Comparison of ENCODE assay signal across 28 mouse cellular contexts in the genomic region with DNA sequence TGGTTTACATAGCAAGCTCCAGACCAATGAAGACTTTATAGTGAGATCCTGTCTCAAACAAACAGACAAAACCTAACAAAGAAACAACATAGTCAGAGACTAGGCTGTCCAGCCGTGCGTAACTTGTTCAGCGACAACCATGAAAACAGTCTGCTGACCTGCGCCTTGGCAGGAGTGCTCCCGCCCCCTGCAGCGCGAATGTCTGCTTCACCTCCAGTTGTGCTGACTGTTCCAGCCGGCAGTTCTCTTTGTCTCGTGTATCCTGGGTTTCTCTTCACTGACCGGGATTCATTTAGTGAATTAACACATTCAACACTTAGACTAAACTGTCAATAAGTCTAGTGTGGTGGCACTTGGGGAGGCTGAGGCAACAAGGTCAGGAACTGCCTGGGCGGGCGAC. TPM values are rescaled to one million over a fixed set of nuclear protein-coding genes. Genes with fewer than 3 reads are reported as not detected.
DNase-seq lines count a peak whose midpoint lies in the region; ATAC-seq and TF ChIP-seq lines count a peak whose summit lies in the region.
"Had no signal": no experiment of that assay in that cellular context is flagged by ENCODE, and none has a peak within 500 bp of the region (broad histone marks: within the 10 kb centered on the region; RNA-seq: fewer than 3 reads in every experiment).

No protein-coding gene starts in this region.

- TF ChIP-seq POLR2A in ES-Bruce4 (IDR thresholded peaks at IDR 0.05; ENCODE audit: insufficient read depth, low read length) = no peak

- no peak overlapping the region for H3K4me2 ChIP-seq in kidney, postnatal 0 days (ENCODE audit: low read length)
- H3K4me2 ChIP-seq in kidney, embryonic 15.5 days = no peak overlapping the region
- H3K4me2 ChIP-seq: forebrain, embryonic 15.5 days; heart, embryonic 13.5 days; hindbrain, embryonic 14.5 days; limb, embryonic 15.5 days; liver, embryonic 13.5 days; midbrain, embryonic 12.5 days; neural tube, embryonic 13.5 days had no signal

- no peaks in the 10 kb centered on the region for H3K9me3 ChIP-seq in kidney, postnatal 0 days (replicated peaks; ENCODE audit: low read length)
- 0 out of 2 replicates have a peak, but pooled peaks cover 2% of the 10 kb centered on the region for H3K9me3 ChIP-seq in kidney, embryonic 15.5 days (replicated peaks)
- H3K9me3 ChIP-seq in ES-Bruce4 (replicated peaks; ENCODE audit: control insufficient read depth, insufficient read depth, low read length, poor library complexity, severe bottlenecking) = no peaks in the 10 kb centered on the region
- H3K9me3 ChIP-seq: forebrain, embryonic 15.5 days; heart, embryonic 13.5 days; limb, embryonic 10.5 days; limb, embryonic 15.5 days; liver, embryonic 13.5 days; midbrain, embryonic 12.5 days had no signal

- H3K4me1 ChIP-seq in kidney, postnatal 0 days (replicated peaks; ENCODE audit: insufficient read depth, low read length) = no peaks in the 10 kb centered on the region
- no peaks in the 10 kb centered on the region for H3K4me1 ChIP-seq in kidney, embryonic 15.5 days
- H3K4me1 ChIP-seq in ES-Bruce4 (ENCODE audit: control insufficient read depth, insufficient read depth, low read length) = peaks cover 2% of the 10 kb centered on the region
- H3K4me1 ChIP-seq: forebrain, embryonic 15.5 days; limb, embryonic 10.5 days; limb, embryonic 15.5 days; liver, embryonic 13.5 days; midbrain, embryonic 12.5 days; neural tube, embryonic 13.5 days had no signal

- no peak overlapping the region for H3K9ac ChIP-seq in kidney, postnatal 0 days (ENCODE audit: low read depth, low read length)
- no peak overlapping the region for H3K9ac ChIP-seq in kidney, embryonic 15.5 days
- no peak overlapping the region for H3K9ac ChIP-seq in ES-Bruce4 (ENCODE audit: low read depth, poor library complexity, severe bottlenecking)
- H3K9ac ChIP-seq: forebrain, embryonic 15.5 days; heart, embryonic 13.5 days; hindbrain, embryonic 14.5 days; limb, embryonic 15.5 days; liver, embryonic 13.5 days; midbrain, embryonic 12.5 days; neural tube, embryonic 13.5 days had no signal

- TF ChIP-seq EP300 in ES-Bruce4 (IDR thresholded peaks at IDR 0.05; ENCODE audit: insufficient read depth, low read depth, low read length) = 0 out of 2 replicates have a peak, but pooled peaks have one; percentile 34

- TF ChIP-seq CTCF in kidney, postnatal 0 days (IDR thresholded peaks at IDR 0.05; ENCODE audit: low read depth) = no peak
- no peak for TF ChIP-seq CTCF in ES-Bruce4 (IDR thresholded peaks at IDR 0.05; ENCODE audit: low read depth, low read length)

- H3K27me3 ChIP-seq in kidney, postnatal 0 days (ENCODE audit: insufficient read depth, low read length) = no peaks in the 10 kb centered on the region
- H3K27me3 ChIP-seq in kidney, embryonic 15.5 days = no peaks in the 10 kb centered on the region
- no peaks in the 10 kb centered on the region for H3K27me3 ChIP-seq in ES-Bruce4 (ENCODE audit: control insufficient read depth, insufficient read depth, low read length, poor library complexity, severe bottlenecking)
- H3K27me3 ChIP-seq: CH12.LX; forebrain, embryonic 15.5 days; heart, embryonic 13.5 days; limb, embryonic 15.5 days; midbrain, embryonic 12.5 days; neural tube, embryonic 13.5 days had no signal

- no peak for DNase-seq in kidney, postnatal 0 days (ENCODE audit: low spot score)
- DNase-seq in R1 (ENCODE audit: low read depth, low spot score) = peak; percentile 70
- no peak for DNase-seq in layer of hippocampus, postnatal 25 days (ENCODE audit: extremely low spot score in 1 of 2, low spot score in 1 of 2)
- no peak for DNase-seq in thymus, postnatal 14 days
- DNase-seq: adrenal gland, adult 8-10 months; cerebellum, adult 2 months; cerebellum, postnatal 36 days; gastrocnemius, adult 2 months; heart, postnatal 10 days; liver, embryonic 13.5 days; lung, adult 18-20 months; lung, postnatal 4 days; right cerebral cortex, postnatal 4 days; thymus, adult 2 months had no signal

- ATAC-seq in kidney, postnatal 0 days (replicated peaks; ENCODE audit: low FRiP score, low read depth) = 0 out of 2 replicates have a peak, but pooled peaks have one; percentile 23
- no peak for ATAC-seq in kidney, embryonic 15.5 days (replicated peaks; ENCODE audit: low FRiP score)
- ATAC-seq: forebrain, embryonic 15.5 days; intestine, postnatal 0 days; lung, postnatal 0 days had no signal

- H3K4me3 ChIP-seq in kidney, postnatal 0 days (replicated peaks; ENCODE audit: low read depth, low read length) = no peak overlapping the region
- no peak overlapping the region for H3K4me3 ChIP-seq in kidney, embryonic 15.5 days (replicated peaks)
- H3K4me3 ChIP-seq in ES-Bruce4 (ENCODE audit: low read depth, low read length) = no peak overlapping the region
- H3K4me3 ChIP-seq: forebrain, embryonic 15.5 days; gastrocnemius, adult 2 months; heart, embryonic 13.5 days; layer of hippocampus, adult 2 months; limb, embryonic 10.5 days; limb, embryonic 15.5 days; liver, embryonic 13.5 days; megakaryocyte, embryonic 14.5 days; midbrain, embryonic 12.5 days; neural tube, embryonic 13.5 days had no signal

- no peaks in the 10 kb centered on the region for H3K36me3 ChIP-seq in kidney, postnatal 0 days (ENCODE audit: insufficient read depth, low read length)
- no peaks in the 10 kb centered on the region for H3K36me3 ChIP-seq in kidney, embryonic 15.5 days
- H3K36me3 ChIP-seq in ES-Bruce4 (ENCODE audit: control insufficient read depth, insufficient read depth, low read length, poor library complexity, severe bottlenecking) = no peaks in the 10 kb centered on the region
- H3K36me3 ChIP-seq: forebrain, embryonic 15.5 days; heart, embryonic 13.5 days; limb, embryonic 15.5 days; midbrain, embryonic 12.5 days; neural tube, embryonic 13.5 days had no signal

- no peak overlapping the region for H3K27ac ChIP-seq in kidney, postnatal 0 days
- no peak overlapping the region for H3K27ac ChIP-seq in kidney, embryonic 15.5 days
- peak overlapping the region; percentile 2 for H3K27ac ChIP-seq in ES-Bruce4 (ENCODE audit: insufficient read depth, low read length)
- H3K27ac ChIP-seq: forebrain, embryonic 15.5 days; gastrocnemius, adult 2 months; heart, embryonic 13.5 days; hindbrain, embryonic 14.5 days; layer of hippocampus, adult 2 months; limb, embryonic 10.5 days; limb, embryonic 15.5 days; liver, embryonic 13.5 days; midbrain, embryonic 12.5 days; neural tube, embryonic 13.5 days had no signal

- WGBS in kidney, postnatal 0 days = 65% methylated on average over 12 of the region's 12 CpGs
- WGBS in kidney, embryonic 15.5 days = 73% methylated on average over 12 of the region's 12 CpGs

RNA-seq across cellular contexts. Expression of a gene that starts 8.9 kb away (rescaled TPM):
- 34.0 and 35.8 TPM in 2 replicates for polyA plus RNA-seq in kidney, postnatal 0 days (2015; fragmentation: Nextera tagmentation; extraction: Ambion mirVana)
- polyA plus RNA-seq in kidney, embryonic 15.5 days (2015; fragmentation: Nextera tagmentation; extraction: Ambion mirVana) = 55.1 and 56.3 TPM in 2 replicates
- 316 and 345 TPM in 2 replicates for polyA plus RNA-seq in ES-Bruce4 (2011; ENCODE audit: insufficient read depth, insufficient read length, low read depth, missing spikeins)
- 100 to 1,000 TPM; 123 to 130 TPM for total RNA-seq in layer of hippocampus, postnatal 25 days (2021)

RNA-seq across cellular contexts. Expression of a gene that starts 45.2 kb away (rescaled TPM):
- polyA plus RNA-seq in kidney, postnatal 0 days (2015; fragmentation: Nextera tagmentation; extraction: Ambion mirVana) = 4.6 and 5.5 TPM in 2 replicates
- polyA plus RNA-seq in kidney, embryonic 15.5 days (2015; fragmentation: Nextera tagmentation; extraction: Ambion mirVana) = 5.5 and 5.8 TPM in 2 replicates
- polyA plus RNA-seq in ES-Bruce4 (2011; ENCODE audit: insufficient read depth, insufficient read length, low read depth, missing spikeins) = 5.4 and 6.1 TPM in 2 replicates
- 10 to 100 TPM; 75.8 to 82.0 TPM for total RNA-seq in layer of hippocampus, postnatal 25 days (2021)
